Mouse (Mus musculus): ENCODE measurements at regions not wholly inside any gene's neighbourhood (a gene's known extent, or its start where the extent isn't known, plus 50 kb on each side); places are given as distances from the start of the nearest gene placed in this dataset.

GRCm38 (mm10) chr3:35027898-35028297, 377.7 kb downstream of the Sox2 start:
- TF ChIP-seq POLR2A (IDR thresholded peaks at IDR 0.05; ENCODE audit: low read depth, low read length) (no peak), CTCF (IDR thresholded peaks at IDR 0.05; ENCODE audit: borderline replicate concordance, insufficient read depth, low read length) (no peak)
